Mouse (Mus musculus) liver, postnatal 0 days (tissue): Measurements from ENCODE around the gene Entpd5.

Experiments used
- CTCF ChIP-seq: sonication (generic); IDR thresholded peaks from 2 replicates; pipeline ENCODE4 v1.5.1; 2016; ENCODE audit warnings: antibody characterized with exemption, low read depth
- EP300 ChIP-seq: IDR thresholded peaks from 2 replicates; pipeline ENCODE4 v1.6.1; 2016; ENCODE audit warnings: antibody characterized with exemption, low read depth, mild to moderate bottlenecking

DNA sequence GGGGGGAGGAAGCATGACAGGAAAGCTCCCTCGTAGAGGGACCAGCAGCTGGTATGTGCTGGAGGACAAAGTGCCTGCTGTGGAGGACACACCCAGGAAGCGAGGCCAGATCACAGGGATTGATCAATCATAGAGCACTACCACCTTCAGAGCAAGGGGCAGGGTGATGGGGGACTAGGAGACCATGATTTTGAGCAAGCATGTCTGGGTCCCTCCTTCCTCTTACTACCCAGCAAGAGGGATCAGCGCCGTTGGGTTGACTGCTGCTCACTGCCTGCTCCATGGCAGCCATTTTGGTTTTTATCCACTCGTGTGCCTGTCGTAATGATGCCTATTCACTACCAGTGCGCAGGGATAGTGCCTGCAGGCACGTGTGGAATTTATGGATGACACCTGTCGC is 44.5 kb downstream of the Entpd5 start:
- TF ChIP-seq CTCF (no peak), EP300 (no peak)
